Mouse (Mus musculus): ENCODE results near the gene Kbtbd4. TPM values are rescaled to one million over a fixed set of nuclear protein-coding genes. Genes with fewer than 3 reads are reported as not detected.
"Not testable (repeated sequence)": the region's sequence is repeated elsewhere in the genome, so short reads cannot be mapped to it uniquely, and the experiment has no call there.

Gene Kbtbd4
- polyA plus RNA-seq, 1 experiment from 2014 or later, result 56.7 TPM

DNA sequence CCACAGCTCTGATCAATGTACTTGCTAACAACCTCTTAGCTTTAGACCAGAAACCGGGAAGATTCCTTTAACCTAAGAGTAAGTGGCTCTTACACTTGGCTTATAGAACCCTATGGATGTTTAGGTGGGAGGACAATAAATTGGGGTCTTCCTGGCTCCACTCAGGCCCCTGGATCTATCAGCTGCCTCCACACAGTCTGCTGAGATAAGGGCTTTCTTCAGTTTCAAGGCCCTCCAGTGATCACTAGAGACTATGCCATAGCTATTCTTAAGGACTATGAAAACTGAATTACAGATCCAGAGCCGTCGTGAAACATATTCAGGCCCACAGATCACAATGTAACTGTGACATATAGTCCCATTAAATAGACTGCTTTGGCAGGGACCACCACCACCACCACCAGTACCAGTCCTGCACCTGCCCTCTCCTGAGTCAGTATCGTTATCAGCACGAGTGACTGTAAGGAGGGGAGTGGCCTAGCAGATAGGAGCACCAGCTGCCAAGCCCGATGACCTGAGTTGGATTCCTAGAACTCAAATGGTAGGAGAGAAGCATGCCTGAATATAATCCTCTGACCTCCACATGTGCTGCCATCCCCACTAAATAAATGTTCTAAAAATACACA is 10.8 kb upstream of the Kbtbd4 start:
- Histone ChIP-seq H3K9ac (ENCODE audit: low read depth, low read length) (no peak overlapping the region), H3K4me2 (ENCODE audit: low read length) (no peak overlapping the region), H3K36me3 (ENCODE audit: control insufficient read depth, insufficient read depth, low read length) (peaks cover 8% of the 10 kb centered on the region; the same call in 1 of the 2 replicates), H3K9me3 (ENCODE audit: control insufficient read depth, low read length) (no peaks in the 10 kb centered on the region), H3K27me3 (replicated peaks; ENCODE audit: control insufficient read depth, insufficient read depth, low read length) (no peaks in the 10 kb centered on the region), H3K27ac (ENCODE audit: low read depth, low read length) (no peak overlapping the region), H3K4me1 (ENCODE audit: control insufficient read depth, insufficient read depth, low read depth, low read length) (peaks cover 20% of the 10 kb centered on the region), H3K4me3 (ENCODE audit: low read length) (no peak overlapping the region)
- 90% methylated on average over 6 of the region's 6 CpGs for WGBS
- no peak for ATAC-seq

GRCm38 (mm10) chr2:90894299-90894677 is 10.3 kb upstream of the Kbtbd4 start:
- not testable (repeated sequence) for H3K27ac ChIP-seq (ENCODE audit: low read depth, low read length); H3K36me3 ChIP-seq (ENCODE audit: control insufficient read depth, insufficient read depth, low read length); H3K9ac ChIP-seq (ENCODE audit: low read depth, low read length); H3K9me3 ChIP-seq (ENCODE audit: control insufficient read depth, low read length); ATAC-seq; H3K4me3 ChIP-seq (ENCODE audit: low read length); H3K27me3 ChIP-seq (replicated peaks; ENCODE audit: control insufficient read depth, insufficient read depth, low read length); H3K4me2 ChIP-seq (ENCODE audit: low read length)
- H3K4me1 ChIP-seq (ENCODE audit: control insufficient read depth, insufficient read depth, low read depth, low read length), result peaks cover 16% of the 10 kb centered on the region
- 96% methylated on average over 3 of the region's 3 CpGs for WGBS

GRCm38 (mm10) chr2:90903398-90903797 is 1.1 kb upstream of the Kbtbd4 start:
- no peak overlapping the region for H3K27ac ChIP-seq (ENCODE audit: low read depth, low read length)
- peak overlapping the region; percentile 98 for H3K9ac ChIP-seq (ENCODE audit: low read depth, low read length)
- WGBS, result 82% methylated on average over 2 of the region's 2 CpGs
- no peaks in the 10 kb centered on the region for H3K9me3 ChIP-seq (ENCODE audit: control insufficient read depth, low read length)
- no peak for ATAC-seq
- H3K4me2 ChIP-seq (ENCODE audit: low read length), result peak overlapping the region; percentile 57
- peak overlapping the region; percentile 80 for H3K4me3 ChIP-seq (ENCODE audit: low read length)
- peaks cover 24% of the 10 kb centered on the region for H3K4me1 ChIP-seq (ENCODE audit: control insufficient read depth, insufficient read depth, low read depth, low read length)
- H3K27me3 ChIP-seq (replicated peaks; ENCODE audit: control insufficient read depth, insufficient read depth, low read length), result no peaks in the 10 kb centered on the region
- peaks cover 5% of the 10 kb centered on the region for H3K36me3 ChIP-seq (ENCODE audit: control insufficient read depth, insufficient read depth, low read length)

DNA sequence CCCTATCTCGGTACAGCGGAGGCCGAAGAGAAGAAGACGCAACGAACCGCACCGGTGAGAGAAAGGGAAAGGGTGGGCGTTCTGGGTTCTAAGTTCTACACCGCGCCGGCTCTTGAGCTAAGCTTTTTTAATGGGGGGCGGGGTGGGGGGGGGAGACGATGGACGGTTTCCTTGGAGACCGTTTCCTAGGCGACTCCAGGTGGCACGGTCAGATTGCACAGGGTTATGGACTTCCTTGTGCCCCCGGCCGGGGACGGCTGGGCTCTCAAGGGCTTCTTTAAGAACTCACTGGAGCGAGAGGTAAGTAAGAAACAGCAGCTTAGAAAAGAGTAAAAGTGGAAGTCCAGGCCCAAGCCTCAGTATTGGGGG is 300 bp downstream of the Kbtbd4 start:
- peak overlapping the region; percentile 95 for H3K27ac ChIP-seq (ENCODE audit: low read depth, low read length)
- H3K4me2 ChIP-seq (ENCODE audit: low read length), result peak overlapping the region; percentile 76
- H3K4me1 ChIP-seq (ENCODE audit: control insufficient read depth, insufficient read depth, low read depth, low read length), result peaks cover 24% of the 10 kb centered on the region
- peaks cover 18% of the 10 kb centered on the region for H3K36me3 ChIP-seq (ENCODE audit: control insufficient read depth, insufficient read depth, low read length)
- 1% methylated on average over 20 of the region's 21 CpGs for WGBS
- H3K9ac ChIP-seq (ENCODE audit: low read depth, low read length), result peak overlapping the region; percentile 98
- no peak; the same call in 1 of the 2 replicates for ATAC-seq
- H3K27me3 ChIP-seq (replicated peaks; ENCODE audit: control insufficient read depth, insufficient read depth, low read length), result no peaks in the 10 kb centered on the region
- H3K4me3 ChIP-seq (ENCODE audit: low read length), result peak overlapping the region; percentile 80
- no peaks in the 10 kb centered on the region for H3K9me3 ChIP-seq (ENCODE audit: control insufficient read depth, low read length)

DNA sequence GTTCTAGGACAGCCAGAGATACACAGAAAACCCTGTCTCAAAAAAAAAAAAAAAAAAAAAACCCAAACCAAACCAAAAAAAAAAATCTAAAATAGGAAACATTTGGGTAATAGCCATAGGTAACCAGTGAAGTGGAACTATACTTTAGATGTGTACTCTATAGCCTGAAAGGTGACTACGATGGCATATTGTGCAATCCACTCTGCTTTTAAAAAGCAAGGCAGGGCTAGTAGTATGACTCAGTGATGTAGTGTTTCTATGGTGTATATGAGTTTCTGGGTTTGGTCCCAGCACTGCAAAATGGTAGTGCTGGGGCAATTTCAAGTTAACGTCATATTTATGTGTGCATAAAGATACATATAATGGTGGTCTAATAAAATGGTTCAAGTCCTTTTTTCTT is 2.2 kb downstream of the Kbtbd4 start:
- no peak overlapping the region for H3K27ac ChIP-seq (ENCODE audit: low read depth, low read length)
- no peaks in the 10 kb centered on the region for H3K27me3 ChIP-seq (replicated peaks; ENCODE audit: control insufficient read depth, insufficient read depth, low read length)
- peaks cover 24% of the 10 kb centered on the region for H3K4me1 ChIP-seq (ENCODE audit: control insufficient read depth, insufficient read depth, low read depth, low read length)
- WGBS, result 99% methylated on average over 2 of the region's 2 CpGs
- H3K4me2 ChIP-seq (ENCODE audit: low read length), result no peak overlapping the region
- no peaks in the 10 kb centered on the region for H3K9me3 ChIP-seq (ENCODE audit: control insufficient read depth, low read length)
- no peak overlapping the region for H3K9ac ChIP-seq (ENCODE audit: low read depth, low read length)
- H3K4me3 ChIP-seq (ENCODE audit: low read length), result no peak overlapping the region
- ATAC-seq, result no peak
- peaks cover 30% of the 10 kb centered on the region for H3K36me3 ChIP-seq (ENCODE audit: control insufficient read depth, insufficient read depth, low read length)

- ATAC-seq, result no peak
- H3K36me3 ChIP-seq (ENCODE audit: control insufficient read depth, insufficient read depth, low read length), result peaks cover 33% of the 10 kb centered on the region
- H3K9me3 ChIP-seq (ENCODE audit: control insufficient read depth, low read length), result no peaks in the 10 kb centered on the region
These were observed 6.3 kb downstream of the Kbtbd4 start for GRCm38 (mm10) chr2:90910861-90911260.

DNA sequence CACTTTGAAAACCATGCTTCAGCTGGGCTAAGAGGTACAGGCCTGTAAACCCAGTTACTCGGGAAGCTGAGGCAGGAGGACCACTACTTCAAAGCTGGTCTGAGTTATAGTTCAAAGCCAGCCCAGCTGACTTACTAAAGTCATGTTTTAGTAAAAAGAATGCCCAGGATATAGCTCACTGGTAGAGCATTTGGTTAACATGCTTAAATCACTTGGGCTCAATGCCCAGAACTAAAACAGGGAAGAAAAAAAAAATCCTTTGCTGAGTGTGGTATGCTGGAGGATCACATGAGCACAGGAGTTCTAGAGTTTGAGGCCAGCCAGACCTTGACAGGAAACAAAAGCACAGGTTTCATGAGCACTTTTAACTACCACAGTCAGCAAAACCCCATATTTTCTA is 7.1 kb downstream of the Kbtbd4 start:
- peaks cover 33% of the 10 kb centered on the region for H3K36me3 ChIP-seq (ENCODE audit: control insufficient read depth, insufficient read depth, low read length)
- H3K9ac ChIP-seq (ENCODE audit: low read depth, low read length), result no peak overlapping the region
- 89% methylated on average over 1 of the region's 1 CpGs for WGBS
- H3K9me3 ChIP-seq (ENCODE audit: control insufficient read depth, low read length), result no peaks in the 10 kb centered on the region
- ATAC-seq, result no peak
- H3K27me3 ChIP-seq (replicated peaks; ENCODE audit: control insufficient read depth, insufficient read depth, low read length), result no peaks in the 10 kb centered on the region
- H3K27ac ChIP-seq (ENCODE audit: low read depth, low read length), result no peak overlapping the region
- H3K4me3 ChIP-seq (ENCODE audit: low read length), result no peak overlapping the region
- H3K4me1 ChIP-seq (ENCODE audit: control insufficient read depth, insufficient read depth, low read depth, low read length), result peaks cover 14% of the 10 kb centered on the region
- no peak overlapping the region for H3K4me2 ChIP-seq (ENCODE audit: low read length)

More at GRCm38 (mm10) chr2:90910861-90911260, 6.3 kb downstream of the Kbtbd4 start:
- H3K4me2 ChIP-seq (ENCODE audit: low read length), result no peak overlapping the region
- H3K4me3 ChIP-seq (ENCODE audit: low read length), result no peak overlapping the region
- no peaks in the 10 kb centered on the region for H3K27me3 ChIP-seq (replicated peaks; ENCODE audit: control insufficient read depth, insufficient read depth, low read length)
- peaks cover 13% of the 10 kb centered on the region for H3K4me1 ChIP-seq (ENCODE audit: control insufficient read depth, insufficient read depth, low read depth, low read length)
- H3K27ac ChIP-seq (ENCODE audit: low read depth, low read length), result no peak overlapping the region
- WGBS, result 86% methylated on average over 1 of the region's 1 CpGs
- no peak overlapping the region for H3K9ac ChIP-seq (ENCODE audit: low read depth, low read length)

DNA sequence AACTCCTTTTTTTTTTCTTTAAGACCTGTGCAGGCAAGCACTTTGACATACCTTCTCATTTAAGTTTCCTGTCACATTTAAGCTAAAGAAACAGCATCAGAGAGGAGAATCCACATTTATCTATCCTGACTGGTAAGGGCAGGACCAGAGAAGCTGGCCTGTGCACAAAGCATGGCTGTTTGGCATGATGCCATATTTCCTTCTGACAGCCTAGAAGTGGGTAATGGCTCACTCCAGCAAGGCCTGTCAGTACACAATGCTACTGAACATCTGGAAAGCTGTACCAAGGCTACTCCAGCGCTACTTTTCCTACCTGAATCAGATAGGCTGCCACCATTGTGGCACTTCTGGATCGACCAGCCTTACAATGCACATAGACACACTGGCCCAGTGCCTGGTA is 9.1 kb downstream of the Kbtbd4 start:
- H3K4me1 ChIP-seq (ENCODE audit: control insufficient read depth, insufficient read depth, low read depth, low read length), result peaks cover 22% of the 10 kb centered on the region
- no peaks in the 10 kb centered on the region for H3K9me3 ChIP-seq (ENCODE audit: control insufficient read depth, low read length)
- no peak overlapping the region for H3K9ac ChIP-seq (ENCODE audit: low read depth, low read length)
- H3K27me3 ChIP-seq (replicated peaks; ENCODE audit: control insufficient read depth, insufficient read depth, low read length), result no peaks in the 10 kb centered on the region
- H3K4me2 ChIP-seq (ENCODE audit: low read length), result no peak overlapping the region
- WGBS, result 71% methylated on average over 2 of the region's 2 CpGs
- no peak overlapping the region for H3K27ac ChIP-seq (ENCODE audit: low read depth, low read length)
- no peak overlapping the region for H3K4me3 ChIP-seq (ENCODE audit: low read length)
- no peak for ATAC-seq
- H3K36me3 ChIP-seq (ENCODE audit: control insufficient read depth, insufficient read depth, low read length), result peaks cover 31% of the 10 kb centered on the region

DNA sequence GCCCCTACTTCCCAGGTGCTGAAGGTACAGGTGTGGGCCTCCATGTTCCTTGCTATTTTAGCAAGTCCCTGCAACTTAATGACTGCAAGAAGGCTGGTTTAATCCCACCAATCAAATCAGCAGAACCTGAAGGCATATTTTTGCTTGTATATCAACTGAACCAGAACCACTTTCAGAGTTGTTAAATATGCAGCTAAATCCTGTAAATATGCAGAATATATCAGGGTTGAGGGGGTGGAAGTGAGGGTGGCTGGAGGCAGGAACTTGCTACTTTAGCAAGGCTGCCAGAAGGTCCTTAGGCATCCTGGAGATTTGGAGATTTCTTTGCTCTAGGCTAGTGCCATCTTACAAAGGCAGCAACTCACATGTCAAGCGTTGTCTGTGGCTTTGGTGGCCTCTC is 11.0 kb downstream of the Kbtbd4 start:
- WGBS, result 63% methylated on average over 1 of the region's 1 CpGs
- Histone ChIP-seq H3K4me3 (ENCODE audit: low read length) (no peak overlapping the region), H3K4me2 (ENCODE audit: low read length) (no peak overlapping the region; the same call in 1 of the 2 replicates), H3K36me3 (ENCODE audit: control insufficient read depth, insufficient read depth, low read length) (peaks cover 16% of the 10 kb centered on the region; the same call in 1 of the 2 replicates), H3K27ac (ENCODE audit: low read depth, low read length) (no peak overlapping the region), H3K27me3 (replicated peaks; ENCODE audit: control insufficient read depth, insufficient read depth, low read length) (no peaks in the 10 kb centered on the region), H3K9ac (ENCODE audit: low read depth, low read length) (peak overlapping the region; percentile 12; the same call in 1 of the 2 replicates), H3K9me3 (ENCODE audit: control insufficient read depth, low read length) (no peaks in the 10 kb centered on the region), H3K4me1 (ENCODE audit: control insufficient read depth, insufficient read depth, low read depth, low read length) (peaks cover 22% of the 10 kb centered on the region)
- no peak for ATAC-seq

Measured in hindbrain, embryonic 16.5 days (tissue).